Comparison of ENCODE assay signal across 24 mouse cellular contexts in the genomic region with DNA sequence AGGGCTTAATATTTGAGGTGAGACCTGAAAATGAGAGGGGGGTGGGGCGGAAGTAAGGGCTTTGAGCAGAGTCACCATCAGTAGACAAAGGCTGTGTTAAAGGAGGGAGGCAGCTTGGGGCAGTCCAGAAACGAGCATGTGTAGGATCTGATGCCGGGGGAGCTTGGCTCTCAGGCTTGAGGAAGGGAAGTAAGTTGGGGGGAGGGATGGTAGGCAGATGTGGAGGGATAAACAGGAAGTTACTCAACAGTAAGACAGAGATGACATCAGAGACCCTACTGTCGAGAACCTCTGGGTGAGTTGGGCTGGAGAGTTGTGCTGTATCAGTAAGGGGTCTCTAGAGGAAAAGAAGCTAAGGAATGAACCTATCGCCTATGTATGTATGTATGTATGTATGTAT.
A peak's percentile ranks its signal among the peaks of the same experiment; 100 is the strongest.
DNase-seq lines count a peak whose midpoint lies in the region; ATAC-seq and TF ChIP-seq lines count a peak whose summit lies in the region.
"Had no signal": no experiment of that assay in that cellular context is flagged by ENCODE, and none has a peak within 500 bp of the region (broad histone marks: within the 10 kb centered on the region; RNA-seq: fewer than 3 reads in every experiment).

No protein-coding gene starts in this region.

- TF ChIP-seq EP300 in MEL (IDR thresholded peaks at IDR 0.05; ENCODE audit: low read depth in 1 of 2, low read length in 2 of 2), result no peak

- H3K9ac ChIP-seq in MEL (ENCODE audit: control insufficient read depth, low read depth, low read length, poor library complexity, severe bottlenecking), result no peak overlapping the region
- H3K9ac ChIP-seq: embryonic facial prominence, embryonic 15.5 days; heart, embryonic 15.5 days; hindbrain, embryonic 14.5 days; intestine, embryonic 15.5 days had no signal

- peak; percentile 93 for ATAC-seq in common myeloid progenitor, adult 5-6 weeks (replicated peaks; ENCODE audit: low read depth, poor library complexity, severe bottlenecking)
- peak; percentile 92 for ATAC-seq in megakaryocyte progenitor cell, adult 5-6 weeks (replicated peaks; ENCODE audit: poor library complexity)
- ATAC-seq: forebrain, embryonic 14.5 days; intestine, embryonic 15.5 days; Patski had no signal

- H3K79me2 ChIP-seq in MEL (ENCODE audit: control insufficient read depth, insufficient read depth, low read length, poor library complexity), result no peaks in the 10 kb centered on the region

- DNase-seq in 416B (ENCODE audit: low read depth) (peak; percentile 39), MEL (ENCODE audit: low read depth, low spot score) (peak; percentile 28)
- DNase-seq in limb, embryonic 10.5 days (ENCODE audit: low spot score), result no peak
- no peak for DNase-seq in thymus, postnatal 25 days
- DNase-seq in T-cell, adult 2 months (ENCODE audit: low spot score), result no peak
- DNase-seq: adrenal gland, adult 2 months; adrenal gland, postnatal 36 days; cerebellum, adult 11-12 months; cerebellum, adult 9-10 months; cerebellum, postnatal 25 days; gastrocnemius, postnatal 36 days; heart, adult 2 months had no signal

- TF ChIP-seq POLR2A in MEL (IDR thresholded peaks at IDR 0.05; ENCODE audit: control insufficient read depth in 1 of 2, insufficient read depth in 1 of 2, low read depth in 1 of 2, low read length in 2 of 2, poor library complexity in 1 of 2), result no peak

- H3K27ac ChIP-seq in MEL (ENCODE audit: control insufficient read depth, low read depth, low read length), result no peak overlapping the region
- no peak overlapping the region for H3K27ac ChIP-seq in limb, embryonic 10.5 days
- H3K27ac ChIP-seq: embryonic facial prominence, embryonic 15.5 days; forebrain, embryonic 10.5 days; heart, adult 2 months; heart, embryonic 15.5 days; hindbrain, embryonic 10.5 days; hindbrain, embryonic 14.5 days; intestine, embryonic 15.5 days had no signal

- TF ChIP-seq CTCF in MEL (IDR thresholded peaks at IDR 0.05 in 2 of 3, conservative IDR thresholded peaks at IDR 0.05 in 1 of 3; ENCODE audit: control insufficient read depth in 1 of 3, insufficient read depth in 1 of 3, low read depth in 2 of 3, low read length in 3 of 3, poor library complexity in 1 of 3, severe bottlenecking in 1 of 3), result no peak

- 76% methylated on average over 5 of the region's 5 CpGs for WGBS in limb, embryonic 10.5 days

- no peaks in the 10 kb centered on the region for H3K9me3 ChIP-seq in MEL (replicated peaks; ENCODE audit: insufficient read depth, low read length)
- H3K9me3 ChIP-seq in limb, embryonic 10.5 days (replicated peaks), result no peaks in the 10 kb centered on the region
- H3K9me3 ChIP-seq: embryonic facial prominence, embryonic 15.5 days; forebrain, embryonic 10.5 days; G1E; heart, embryonic 15.5 days; hindbrain, embryonic 10.5 days; intestine, embryonic 15.5 days had no signal

- no peaks in the 10 kb centered on the region for H3K36me3 ChIP-seq in MEL (ENCODE audit: control insufficient read depth in 1 of 2, insufficient read depth in 2 of 2, low read length in 2 of 2)
- H3K36me3 ChIP-seq in limb, embryonic 10.5 days, result no peaks in the 10 kb centered on the region
- H3K36me3 ChIP-seq: embryonic facial prominence, embryonic 15.5 days; forebrain, embryonic 10.5 days; G1E; heart, embryonic 15.5 days; hindbrain, embryonic 10.5 days; intestine, embryonic 15.5 days had no signal

- H3K4me1 ChIP-seq in MEL (ENCODE audit: control insufficient read depth in 1 of 2, insufficient read depth in 2 of 2, low read length in 2 of 2), result no peaks in the 10 kb centered on the region
- H3K4me1 ChIP-seq in limb, embryonic 10.5 days, result no peaks in the 10 kb centered on the region
- H3K4me1 ChIP-seq: embryonic facial prominence, embryonic 15.5 days; forebrain, embryonic 10.5 days; heart, embryonic 15.5 days; hindbrain, embryonic 10.5 days; intestine, embryonic 15.5 days had no signal

- no peak overlapping the region for H3K4me3 ChIP-seq in MEL (ENCODE audit: control insufficient read depth in 1 of 2, insufficient read depth in 1 of 2, low read depth in 2 of 2, low read length in 2 of 2)
- H3K4me3 ChIP-seq in limb, embryonic 10.5 days, result no peak overlapping the region
- H3K4me3 ChIP-seq: embryonic facial prominence, embryonic 15.5 days; erythroblast, embryonic 14.5 days; forebrain, embryonic 10.5 days; heart, adult 2 months; heart, embryonic 15.5 days; hindbrain, embryonic 10.5 days; intestine, embryonic 15.5 days had no signal

- no peaks in the 10 kb centered on the region for H3K27me3 ChIP-seq in MEL (ENCODE audit: control insufficient read depth in 1 of 2, insufficient read depth in 2 of 2, low read length in 2 of 2)
- H3K27me3 ChIP-seq in limb, embryonic 10.5 days (ENCODE audit: low read depth, poor library complexity, severe bottlenecking), result no peaks in the 10 kb centered on the region
- H3K27me3 ChIP-seq: embryonic facial prominence, embryonic 15.5 days; heart, embryonic 15.5 days; intestine, embryonic 15.5 days had no signal

- no peak for TF ChIP-seq RAD21 in MEL (IDR thresholded peaks at IDR 0.05; ENCODE audit: low read depth, low read length)

TF ChIP-seq in MEL, 35 proteins besides CTCF, POLR2A, EP300 and RAD21:
- TF ChIP-seq ZC3H11A (IDR thresholded peaks at IDR 0.05; ENCODE audit: low read depth, low read length) (no peak), JUND (IDR thresholded peaks at IDR 0.05; ENCODE audit: low read depth, low read length) (no peak), POLR2AphosphoS2 (IDR thresholded peaks at IDR 0.05; ENCODE audit: low read length) (no peak), CHD2 (IDR thresholded peaks at IDR 0.05; ENCODE audit: low read length) (no peak), RCOR1 (IDR thresholded peaks at IDR 0.05; ENCODE audit: low read depth, low read length) (no peak), ELF1 (IDR thresholded peaks at IDR 0.05; ENCODE audit: low read depth, low read length) (no peak), HCFC1 (IDR thresholded peaks at IDR 0.05; ENCODE audit: low read depth, low read length) (no peak), GABPA (IDR thresholded peaks at IDR 0.05; ENCODE audit: low read depth, low read length) (no peak), ZMIZ1 (IDR thresholded peaks at IDR 0.05; ENCODE audit: low read depth, low read length) (no peak), MAFK (IDR thresholded peaks at IDR 0.05; ENCODE audit: borderline replicate concordance, low read depth, low read length) (no peak), CHD1 (IDR thresholded peaks at IDR 0.05; ENCODE audit: low read depth, low read length) (no peak), SMC3 (IDR thresholded peaks at IDR 0.05; ENCODE audit: low read depth, low read length) (no peak), MEF2A (IDR thresholded peaks at IDR 0.05; ENCODE audit: extremely low read depth, insufficient replicate concordance, low read depth, low read length, poor library complexity, severe bottlenecking) (no peak), NRF1 (IDR thresholded peaks at IDR 0.05; ENCODE audit: insufficient read depth, low read depth, low read length, poor library complexity, severe bottlenecking) (no peak), NELFE (IDR thresholded peaks at IDR 0.05; ENCODE audit: low read depth, low read length) (no peak), MYB (IDR thresholded peaks at IDR 0.05; ENCODE audit: low read depth, low read length) (no peak), TCF12 (IDR thresholded peaks at IDR 0.05; ENCODE audit: low read depth, low read length) (no peak), ZNF384 (IDR thresholded peaks at IDR 0.05; ENCODE audit: low read depth, low read length) (no peak), GATA1 (IDR thresholded peaks at IDR 0.05; ENCODE audit: low read depth, low read length) (no peak)

Comparison
In these comparisons a context has a peak if more than half of its experiments do, and no peak if none do; other contexts are left out.
1. DNase-seq: peak in 416B (single experiment) and MEL (single experiment); none in limb, embryonic 10.5 days (single experiment), thymus, postnatal 25 days (single experiment) and T-cell, adult 2 months (single experiment).